Mouse (Mus musculus) adrenal gland, adult 18-20 months (tissue): ENCODE data around the gene Fam213a. TPM values are rescaled to one million over a fixed set of nuclear protein-coding genes. Genes with fewer than 3 reads are reported as not detected.
A peak's percentile ranks its signal among the peaks of the same experiment; 100 is the strongest.

Experiments used
- DNase-seq, 2 experiments: peaks; one replicate each; pipeline ENCODE4 v3.0.0; 2021 to 2022; ENCODE audit warnings: low spot score in 2 of 2
- total RNA-seq, 2 experiments: library from RNA; stranded (reverse); gene quantifications; 1 replicate in 1 of 2; 2 replicates in 1 of 2; pipeline ENCODE4 v1.2.3; 2021

Fam213a gene
- total RNA-seq, 2 experiments from 2014 or later: 109 to 216 TPM

DNA sequence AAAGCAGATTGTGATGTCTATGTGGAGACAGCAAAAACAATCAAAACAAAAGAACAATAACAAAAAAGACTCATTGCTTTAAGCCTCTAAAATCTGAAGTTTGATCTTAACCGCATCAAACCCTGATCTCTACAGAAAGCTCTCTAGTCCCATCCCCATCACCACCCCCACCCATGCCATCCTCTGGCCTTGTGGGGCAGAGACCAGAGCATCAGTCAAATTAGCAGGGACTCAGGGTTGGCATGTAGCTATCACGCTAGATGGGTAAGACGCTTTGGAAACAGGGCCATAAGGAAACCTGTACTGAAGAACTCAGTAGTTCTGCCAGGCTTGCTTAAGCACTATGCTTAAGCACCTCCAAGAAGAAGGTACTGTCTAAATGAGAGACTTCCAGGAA lies 49.4 kb downstream of the Fam213a start:
- DNase-seq: no peak

DNA sequence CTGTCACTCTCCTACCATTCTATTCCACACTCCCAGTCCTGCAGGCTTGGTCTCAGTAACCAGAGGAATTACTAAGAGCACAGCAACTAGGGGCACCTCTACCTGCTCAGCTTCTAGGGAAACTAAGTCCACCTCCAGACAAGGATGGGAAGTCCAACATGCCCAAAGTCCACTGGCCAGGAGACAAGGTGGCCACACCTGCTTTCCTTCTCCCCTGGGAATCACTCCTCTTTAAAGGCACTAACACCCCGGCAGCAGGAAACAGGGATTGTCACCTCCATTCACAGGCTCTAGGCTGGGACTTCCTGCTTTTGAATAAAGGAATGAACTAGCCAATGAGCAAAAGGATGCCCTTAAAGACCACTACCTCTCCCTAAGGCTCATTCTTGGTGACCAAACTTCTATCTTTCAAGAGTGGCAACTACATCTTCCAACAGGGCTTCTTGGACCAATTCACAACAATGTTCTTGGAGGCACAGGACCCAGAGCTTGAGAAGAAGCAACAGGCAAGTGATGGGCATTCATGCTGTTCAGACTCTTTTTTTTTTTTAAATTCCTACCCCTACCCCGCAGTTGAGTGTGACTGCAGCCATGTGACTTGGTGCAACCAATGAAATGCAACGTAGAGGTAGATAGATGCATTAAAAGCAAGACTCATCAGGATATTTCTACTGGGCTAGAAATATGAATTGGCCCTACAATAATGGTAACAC lies 49.9 kb downstream of the Fam213a start:
- DNase-seq: no peak

DNA sequence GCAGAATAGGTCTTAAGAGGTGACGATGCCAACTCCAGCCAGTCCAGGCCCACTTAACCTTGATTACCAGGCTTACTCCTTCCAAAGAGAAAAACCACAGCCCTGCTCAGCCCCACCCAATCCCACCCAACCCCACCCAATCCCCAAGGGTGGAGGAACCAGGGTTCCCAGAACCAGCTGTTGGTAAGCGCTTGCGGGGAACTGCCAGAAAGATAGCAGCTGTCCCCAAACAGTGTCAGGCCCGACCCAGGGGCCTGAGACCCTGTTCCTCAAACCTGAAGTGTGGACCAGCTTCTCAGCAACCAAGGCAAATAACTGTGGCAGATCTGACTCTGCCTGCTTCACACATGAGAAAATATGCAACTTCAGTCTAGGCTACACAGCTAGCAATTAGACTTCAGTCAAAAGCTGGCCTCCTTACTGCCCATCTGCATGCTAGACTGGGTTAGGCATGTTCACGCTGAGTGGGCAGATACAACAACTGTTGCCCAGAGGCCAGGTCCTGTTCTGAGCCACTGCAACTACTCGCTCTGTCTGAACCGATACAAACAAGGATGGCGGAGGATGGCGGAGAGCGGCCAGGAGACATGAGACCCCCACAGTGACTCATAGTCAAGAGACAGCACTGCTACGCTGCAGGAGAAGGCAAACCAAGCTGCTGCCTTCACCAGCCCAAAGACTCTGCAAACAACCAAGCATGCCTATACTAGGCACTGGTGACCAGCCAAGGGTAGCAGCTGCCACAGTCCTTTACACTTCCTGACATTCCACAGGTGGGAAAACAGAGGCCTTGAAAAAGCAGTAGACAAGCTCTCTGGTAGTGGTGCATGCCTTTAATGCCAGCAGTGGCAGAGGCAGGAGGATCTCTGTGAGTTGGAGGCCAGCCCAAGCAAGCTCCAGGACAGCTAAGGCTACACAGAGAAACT lies 51.0 kb downstream of the Fam213a start:
- DNase-seq: no peak

DNA sequence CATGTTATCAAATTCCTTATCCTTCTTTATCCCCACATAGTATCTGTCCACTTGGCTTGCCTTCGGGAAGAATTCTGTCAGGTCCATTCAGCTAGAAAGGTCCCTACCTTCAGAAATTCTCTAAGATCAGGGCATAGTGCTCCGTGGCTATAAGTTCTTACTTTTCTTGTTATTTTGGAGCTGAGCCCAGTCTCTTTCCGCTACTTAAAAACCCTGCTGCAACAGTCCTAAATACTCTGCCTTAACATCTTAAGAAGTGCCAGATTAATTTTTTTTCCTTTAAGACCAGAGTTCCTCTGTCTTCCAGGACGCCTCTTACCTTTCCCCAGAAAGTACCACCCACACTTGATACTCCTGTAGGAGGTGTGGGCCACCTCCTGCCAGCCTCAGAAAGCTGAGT lies 53.4 kb downstream of the Fam213a start:
- no peak for DNase-seq

DNA sequence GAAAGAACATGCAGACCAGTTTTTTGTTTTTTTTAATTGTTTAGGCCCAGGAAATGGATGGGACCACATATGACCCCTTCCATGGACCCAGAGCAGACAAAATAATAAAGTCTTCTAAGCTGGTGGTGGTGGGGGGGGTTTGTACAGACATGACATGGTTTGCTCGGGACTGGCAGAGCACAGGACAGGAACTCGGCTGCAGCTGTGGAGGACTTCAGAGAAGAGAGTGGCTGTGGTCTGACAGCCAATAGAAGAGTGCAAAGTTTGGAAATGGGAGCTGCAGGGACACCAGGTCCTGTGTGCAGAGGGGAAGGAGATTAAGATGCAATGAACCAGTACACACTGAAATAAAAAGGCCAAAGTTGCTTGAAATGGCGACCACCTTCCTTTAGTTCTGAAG lies 54.0 kb downstream of the Fam213a start:
- no peak for DNase-seq

DNA sequence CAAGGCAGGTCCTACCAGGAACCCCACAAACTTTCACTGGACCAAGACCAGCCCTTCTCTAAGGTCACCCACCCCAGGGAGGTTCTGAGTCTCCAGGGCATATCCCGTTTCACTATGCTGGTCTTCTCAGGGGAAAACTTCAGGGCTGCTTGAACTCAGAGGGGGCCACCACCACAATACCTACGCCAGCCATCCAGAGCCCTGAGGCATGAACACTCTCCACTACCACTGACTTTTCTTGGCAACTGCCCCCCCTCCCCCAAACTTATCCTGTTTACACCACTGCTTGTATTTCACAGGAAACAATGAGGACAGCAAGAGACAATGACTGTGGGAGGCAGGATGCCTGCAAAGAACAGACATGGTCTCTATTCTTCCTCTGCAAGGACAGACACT lies 54.6 kb downstream of the Fam213a start:
- DNase-seq: no peak

DNA sequence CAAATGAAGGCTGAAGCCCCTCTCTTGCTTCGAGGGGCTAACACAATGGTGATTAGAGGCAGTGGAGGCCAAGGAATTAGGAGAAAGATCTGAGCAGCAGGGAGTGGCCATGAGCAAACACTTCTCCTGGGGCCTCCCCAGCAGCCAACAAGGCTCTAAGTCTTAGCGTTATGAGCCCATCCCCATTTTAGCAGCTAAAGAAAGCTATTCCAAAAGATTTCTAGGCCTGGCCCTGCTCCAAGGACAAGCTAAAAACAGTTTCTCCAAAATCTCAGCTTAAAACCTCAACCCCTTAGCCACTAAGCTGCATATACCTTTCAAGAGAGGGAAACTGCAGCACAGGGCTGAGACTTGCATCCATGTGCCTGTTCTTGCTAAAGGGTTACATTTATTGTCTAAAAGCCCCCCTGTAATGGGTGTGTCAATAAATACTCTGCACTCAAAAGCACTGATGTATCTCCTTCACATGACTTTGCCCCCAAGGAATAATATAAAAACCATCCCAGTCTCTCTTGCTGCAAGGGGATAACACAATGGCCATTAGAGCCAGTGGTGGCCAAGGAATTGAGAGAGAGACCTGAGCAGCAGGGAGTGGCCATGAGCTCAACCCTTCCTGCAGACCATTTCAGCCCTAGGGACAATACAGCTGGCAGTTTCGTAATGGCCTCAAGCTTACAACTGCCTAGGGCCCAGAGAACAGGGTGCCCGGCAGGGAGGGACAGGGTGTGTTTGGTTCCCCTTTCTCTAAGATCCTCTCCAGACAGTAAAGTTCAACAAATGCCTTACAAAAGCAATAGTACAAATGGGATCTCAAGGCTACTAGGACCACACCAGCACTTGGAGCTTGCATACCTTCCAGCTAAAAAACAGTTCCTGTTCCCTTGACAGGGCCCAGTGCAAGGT lies 55.3 kb downstream of the Fam213a start:
- no peak for DNase-seq

DNA sequence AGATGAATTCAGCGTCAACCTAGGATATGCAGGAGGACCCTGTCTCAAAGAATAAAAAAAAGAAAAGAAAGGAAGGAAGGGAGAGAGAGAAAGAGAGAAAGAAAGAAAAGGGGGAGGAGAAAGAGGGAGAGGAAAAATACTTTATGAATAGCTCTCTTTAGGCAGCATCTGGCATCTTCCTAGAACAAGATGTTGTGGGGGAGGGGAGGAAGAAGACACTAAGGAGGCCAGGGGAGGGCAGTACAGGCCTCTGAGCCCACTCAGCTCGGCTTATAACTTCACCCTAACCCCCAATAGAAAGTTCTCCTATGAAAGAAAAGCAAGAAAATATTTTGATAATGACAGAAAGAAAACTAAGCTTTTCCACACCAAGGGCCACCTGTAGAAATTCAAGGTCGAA lies 56.0 kb downstream of the Fam213a start:
- no peak for DNase-seq

DNA sequence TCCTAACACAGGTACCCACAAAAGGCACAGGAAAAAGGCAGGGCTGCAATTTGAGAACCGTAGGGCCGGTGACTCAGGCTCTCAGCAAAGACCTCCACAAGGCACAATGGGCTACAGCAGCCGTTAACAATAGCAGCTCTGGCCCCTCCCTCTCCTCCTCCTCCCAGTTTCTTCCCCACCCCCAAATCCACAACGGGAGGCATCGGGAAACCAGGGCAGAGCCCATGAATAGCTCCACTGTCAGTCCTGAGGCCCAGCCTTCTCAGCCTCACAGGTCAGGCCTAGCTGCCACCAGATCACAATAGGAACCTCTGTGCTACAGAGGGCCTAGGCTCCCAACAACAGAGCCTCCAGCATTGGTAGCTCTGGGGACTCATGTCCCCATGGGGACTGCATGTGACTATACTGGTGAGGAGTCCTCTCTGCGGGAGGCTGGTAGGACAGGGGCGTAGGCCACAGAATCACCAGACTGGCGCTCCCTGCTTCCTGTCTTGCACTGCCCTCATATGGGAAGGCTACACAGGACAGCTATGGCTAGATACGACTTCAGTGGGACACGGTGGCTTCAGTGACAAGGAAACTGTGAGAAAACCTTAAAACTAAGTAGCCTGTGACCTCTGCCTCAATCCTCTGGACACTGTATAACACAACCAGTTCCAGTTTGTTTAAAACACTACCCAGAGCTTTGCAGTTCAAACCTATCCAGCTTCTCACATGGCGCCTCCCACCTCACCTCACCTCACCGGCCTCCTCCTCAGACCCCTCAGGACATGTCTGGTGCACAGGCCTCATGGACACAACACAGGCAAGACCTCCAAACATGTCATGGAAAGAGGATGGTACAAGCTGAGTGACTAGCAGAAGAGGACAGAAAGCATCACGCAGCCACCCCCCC lies 57.1 kb downstream of the Fam213a start:
- DNase-seq: no peak

DNA sequence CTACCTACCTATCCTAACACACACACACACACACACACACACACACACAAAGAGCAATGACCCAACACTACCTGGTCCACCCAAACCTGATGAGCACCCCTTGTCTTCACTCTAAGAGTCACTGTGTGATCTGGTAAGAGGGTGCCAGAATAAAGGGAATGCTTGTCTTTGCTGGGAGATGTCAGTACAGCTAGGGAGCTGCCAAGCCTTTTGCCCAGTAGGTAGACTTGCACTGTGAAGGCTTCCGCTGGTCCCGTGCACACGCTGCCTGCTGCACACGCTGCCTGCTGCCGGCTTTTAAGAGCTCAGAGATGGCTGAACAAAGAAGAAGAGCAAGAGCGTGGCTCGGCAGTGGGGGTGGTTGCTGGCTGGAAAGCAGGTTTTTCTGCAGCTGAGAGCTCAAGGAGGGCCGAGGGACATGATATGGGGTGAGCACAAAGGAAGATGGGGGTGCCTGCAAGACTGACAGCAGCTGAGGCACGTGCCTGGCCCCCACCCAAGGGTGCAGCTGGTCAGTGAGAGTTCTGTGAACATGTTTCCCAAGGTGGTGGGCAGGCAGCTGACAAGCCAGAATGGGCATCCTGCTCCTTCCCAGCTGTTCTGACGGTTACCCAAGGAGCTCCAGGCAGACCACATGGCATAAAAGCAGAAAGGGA lies 57.9 kb downstream of the Fam213a start:
- peak in 1 of 2 experiments; percentile 21 for DNase-seq

DNA sequence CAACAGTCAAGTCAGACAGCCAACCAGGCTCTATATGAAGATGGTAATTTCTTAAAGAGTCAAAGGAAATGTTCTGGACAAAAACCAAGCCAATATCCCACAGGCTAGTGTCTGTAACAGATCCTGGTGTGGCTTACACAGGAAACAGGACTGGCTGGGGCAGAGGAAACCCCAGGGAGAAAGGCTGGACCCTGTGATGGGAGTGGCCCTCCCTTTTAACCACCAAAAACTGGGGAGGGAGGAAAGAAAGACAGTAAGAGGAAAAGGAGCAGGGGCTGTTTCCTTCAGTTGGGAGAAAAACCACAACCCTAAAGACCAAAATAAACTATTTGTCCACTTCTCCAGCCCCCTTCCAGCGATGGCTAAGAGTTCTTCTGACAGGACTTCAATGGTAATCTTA lies 58.4 kb downstream of the Fam213a start:
- DNase-seq: peak in 1 of 2 experiments; percentile 15

DNA sequence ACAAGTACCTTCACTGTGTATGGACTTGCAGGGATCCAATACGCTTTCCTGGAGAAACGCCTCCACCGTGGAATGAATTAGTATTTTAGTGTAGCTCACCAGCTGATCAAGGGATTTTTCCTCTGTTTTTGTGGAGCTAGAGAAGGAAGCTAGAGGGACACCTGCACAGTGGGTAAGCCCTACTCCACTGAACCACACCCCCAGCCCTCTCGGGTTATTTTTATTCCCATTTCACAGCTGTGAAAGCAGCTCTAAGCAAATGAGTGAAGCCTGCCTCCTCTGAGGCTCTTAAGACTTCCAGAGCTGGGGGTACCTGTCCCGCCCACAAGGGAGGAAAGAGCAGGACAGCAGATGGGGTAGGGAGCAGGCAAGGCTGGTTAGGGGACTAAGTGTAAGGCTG lies 60.2 kb downstream of the Fam213a start:
- DNase-seq: no peak

DNA sequence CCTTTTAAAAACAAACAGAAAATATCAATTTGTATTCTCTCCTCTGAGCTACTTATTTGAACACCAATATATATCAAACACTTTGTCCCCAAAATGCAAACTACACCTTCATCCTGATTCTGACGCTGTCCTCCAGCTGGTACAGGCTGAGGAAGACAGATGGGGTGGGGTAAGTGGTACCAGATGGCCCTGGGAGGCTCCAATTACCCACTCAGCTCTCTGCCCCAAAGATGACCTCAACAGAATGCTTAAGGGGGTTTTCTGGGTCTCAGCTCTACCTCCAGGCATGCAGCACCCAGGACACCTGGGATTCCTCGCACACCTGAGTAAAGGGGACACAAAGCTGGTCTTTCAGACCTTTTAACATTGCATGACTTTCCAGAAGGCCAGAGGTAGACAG lies 60.9 kb downstream of the Fam213a start:
- DNase-seq: no peak

DNA sequence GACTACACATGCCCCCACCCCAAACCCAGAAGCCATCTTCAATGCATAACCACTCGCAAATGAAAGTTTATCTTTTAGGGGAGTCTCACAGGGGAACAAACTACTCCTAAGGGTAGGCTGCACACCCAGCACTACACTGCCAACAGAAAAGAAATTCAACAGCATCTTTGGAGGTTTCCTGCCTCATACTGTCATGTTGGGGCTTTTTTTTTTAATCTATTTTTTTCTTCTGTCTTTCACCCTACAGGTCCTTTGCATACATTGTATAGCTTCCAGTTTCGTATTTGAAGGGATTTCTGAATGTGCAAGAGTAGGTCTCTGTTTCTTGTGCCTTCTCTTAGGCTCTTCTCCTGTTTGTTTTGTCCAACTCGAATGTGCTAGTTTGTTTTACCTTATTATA lies 61.3 kb downstream of the Fam213a start:
- no peak for DNase-seq

DNA sequence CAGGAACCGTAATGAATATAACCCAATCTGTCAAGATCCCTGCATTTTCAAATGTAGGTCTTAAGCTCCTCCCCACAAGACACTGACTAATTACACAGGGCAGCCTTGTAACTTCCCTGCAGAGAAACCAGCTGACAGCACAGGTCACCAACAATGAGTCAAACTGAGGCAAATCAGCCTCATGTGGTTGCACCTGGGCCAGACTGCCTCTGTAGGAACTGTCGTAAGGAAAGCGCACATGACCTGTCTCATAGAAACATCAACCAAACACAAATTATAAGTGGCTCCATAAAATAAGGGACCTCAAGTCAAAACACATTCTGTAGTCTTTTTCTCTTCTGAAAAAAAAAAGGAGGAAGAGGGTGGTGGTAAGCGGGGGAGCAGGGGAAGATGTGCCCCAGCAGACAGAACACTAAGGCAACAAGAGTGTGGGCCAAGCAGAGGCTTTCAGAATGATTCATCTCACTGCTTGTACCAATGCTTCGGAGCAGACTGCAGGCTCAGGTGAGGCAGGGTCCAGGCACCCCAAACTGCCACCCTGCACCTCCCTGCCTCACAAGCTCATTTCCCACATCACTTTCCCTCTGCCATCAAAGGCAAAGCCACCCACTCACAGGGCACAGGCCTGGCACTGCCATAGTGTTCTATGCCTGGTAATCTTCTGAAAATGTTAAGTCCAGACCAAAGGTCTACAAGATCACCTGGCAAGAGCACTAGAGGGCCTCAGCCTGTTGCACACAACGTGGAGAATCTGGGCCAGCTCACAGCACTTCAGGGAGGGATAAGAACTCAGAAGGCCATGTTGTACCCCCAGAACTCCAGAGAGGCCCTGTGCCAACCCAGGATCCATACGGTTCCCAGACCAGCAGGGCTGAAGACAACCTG lies 63.6 kb downstream of the Fam213a start:
- DNase-seq: no peak

DNA sequence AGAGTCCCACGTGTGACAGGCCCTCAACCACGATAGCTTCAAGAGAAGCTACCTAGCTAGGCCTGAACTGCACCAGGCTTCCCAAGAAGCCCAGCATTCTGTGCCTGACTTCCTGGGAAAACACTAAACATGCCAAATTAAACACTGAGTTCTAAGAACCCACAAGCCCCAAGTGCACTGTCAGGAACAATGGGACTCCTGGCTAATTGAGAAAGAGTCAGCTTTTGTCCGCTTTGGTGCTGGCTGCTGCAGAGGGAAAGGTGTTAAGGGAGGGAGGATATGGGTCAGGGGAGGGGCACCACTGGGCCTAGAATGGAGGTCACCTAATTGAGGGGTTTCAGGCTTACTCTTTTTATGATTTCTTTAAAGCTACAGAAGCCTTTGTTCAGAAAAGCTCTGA lies 64.5 kb downstream of the Fam213a start:
- DNase-seq: no peak

DNA sequence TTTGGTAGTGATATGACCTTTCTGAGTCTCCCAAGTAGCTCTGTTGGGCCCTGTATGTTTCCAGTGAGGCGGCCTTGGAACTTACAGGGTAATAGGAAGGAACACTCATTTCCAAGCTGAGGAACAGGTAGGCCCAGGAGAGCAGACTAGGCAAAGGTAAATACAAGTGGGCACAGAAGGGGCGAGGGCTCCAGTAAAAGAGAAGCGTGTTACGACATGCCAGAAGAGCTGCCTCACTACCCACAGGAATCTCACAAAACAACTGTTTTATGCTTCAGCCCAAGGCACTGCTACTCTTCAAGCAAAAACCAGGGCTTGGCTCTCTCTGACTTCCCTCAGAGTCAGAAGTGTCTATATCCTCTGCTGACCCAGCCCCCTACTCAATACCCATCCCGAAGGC lies 65.1 kb downstream of the Fam213a start:
- DNase-seq: no peak

DNA sequence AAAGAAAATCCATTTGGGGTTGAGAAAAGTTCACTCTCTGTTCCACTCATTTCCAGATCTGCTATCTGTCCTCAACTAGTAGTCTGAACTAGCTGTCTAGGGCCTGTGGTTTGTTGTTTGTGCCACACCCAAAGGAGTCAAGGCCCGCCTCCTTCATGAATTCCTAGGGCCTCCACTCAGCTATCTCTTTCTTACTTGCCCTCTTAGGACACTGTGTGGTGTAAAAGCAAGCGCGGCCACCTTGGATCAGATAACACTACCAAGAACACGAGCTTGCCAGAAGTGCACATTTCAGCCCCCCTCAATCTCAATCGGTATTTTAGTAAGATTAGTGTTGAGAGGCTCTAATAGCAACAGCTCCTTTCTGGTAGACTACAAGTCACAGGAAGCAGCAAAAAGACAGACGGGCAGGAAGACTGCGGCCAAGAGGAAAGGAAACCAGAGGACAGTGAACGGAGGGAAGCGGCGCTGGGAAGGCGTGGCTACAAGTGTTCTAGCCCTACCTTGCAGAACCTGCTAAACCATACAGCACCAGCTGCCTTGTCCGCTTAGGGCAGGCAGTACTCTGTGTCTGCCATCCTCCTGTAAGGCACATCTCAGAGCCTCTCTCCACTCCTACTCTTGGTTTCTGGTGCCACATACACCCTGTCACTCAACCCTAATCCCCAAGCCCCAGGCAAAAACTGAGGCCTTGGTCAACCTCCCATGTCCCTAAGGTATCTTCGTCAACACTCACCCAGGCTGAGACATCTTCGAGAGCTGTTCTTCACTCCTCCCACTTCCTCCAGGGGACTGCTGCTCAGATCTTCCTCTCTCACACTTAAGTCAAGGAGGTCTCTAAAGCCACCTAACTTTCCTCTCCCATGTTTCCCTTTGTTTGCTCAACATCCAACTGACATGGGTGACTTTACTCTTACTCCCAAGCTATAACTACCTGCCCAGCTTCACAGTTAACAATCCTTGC lies 65.9 kb downstream of the Fam213a start:
- DNase-seq: no peak
